Mouse (Mus musculus) spleen, adult 2 months (tissue): ENCODE data around the gene Zwint. TPM values are rescaled to one million over a fixed set of nuclear protein-coding genes. Genes with fewer than 3 reads are reported as not detected.
A peak's percentile ranks its signal among the peaks of the same experiment; 100 is the strongest.

Experiments used
- DNase-seq, 2 experiments: peaks; one replicate each; pipeline versions ENCODE4 v3.0.0 to v3.0.0-alpha.2; 2012 to 2021; ENCODE audit warnings: low spot score in 2 of 2, low read depth in 1 of 2
- H3K27ac ChIP-seq: fragments of 200-500 bp; 2 replicates; pipeline ENCODE4 v1.5.1; 2012; ENCODE audit warnings: low read length, inconsistent platforms; ENCODE audit not compliant: insufficient read depth
- H3K27me3 ChIP-seq: fragments of 200-500 bp; 2 replicates; pipeline ENCODE4 v1.6.1; 2012; ENCODE audit warnings: mild to moderate bottlenecking, moderate library complexity, low read length, inconsistent platforms; ENCODE audit not compliant: control insufficient read depth, insufficient read depth
- H3K36me3 ChIP-seq: fragments of 200-500 bp; 2 replicates; pipeline ENCODE4 v1.6.1; 2012; ENCODE audit warnings: mild to moderate bottlenecking, low read length, inconsistent platforms; ENCODE audit not compliant: control insufficient read depth, insufficient read depth
- H3K4me1 ChIP-seq: fragments of 200-500 bp; 2 replicates; pipeline ENCODE4 v1.6.1; 2011; ENCODE audit warnings: inconsistent platforms; ENCODE audit not compliant: control insufficient read depth, insufficient read depth, insufficient read length
- H3K4me3 ChIP-seq: fragments of 200-500 bp; 2 replicates; pipeline ENCODE4 v1.5.1; 2011; ENCODE audit warnings: mild to moderate bottlenecking, inconsistent platforms; ENCODE audit not compliant: insufficient read depth, insufficient read length; ENCODE audit errors: extremely low read depth
- CTCF ChIP-seq: fragments of 200-500 bp; IDR thresholded peaks from 2 replicates; pipeline ENCODE4 v1.5.1; 2011; ENCODE audit warnings: mild to moderate bottlenecking, inconsistent platforms; ENCODE audit not compliant: insufficient read depth, insufficient read length, insufficient replicate concordance; ENCODE audit errors: extremely low read depth
- POLR2A ChIP-seq: fragments of 200-500 bp; IDR thresholded peaks from 2 replicates; pipeline ENCODE4 v1.6.1; 2011; ENCODE audit warnings: low read depth, low read length, inconsistent platforms
- WGBS: fragments of 180-500 bp; shearing (Covaris S2); methylation state at CpG from one replicate; pipeline ENCODE4 v1.1.7; 2018; 5-methylcytosine and 5-hydroxymethylcytosine counted together
- polyA plus RNA-seq: library from polyadenylated mRNA; depleted of rRNA; stranded (reverse); fragments of >200 nt; gene quantifications from 2 replicates; pipeline ENCODE4 v1.2.3, GENCODE M21; 2012; rRNA removed

Zwint gene
- polyA plus RNA-seq = 16.6 and 19.4 TPM in 2 replicates

DNA sequence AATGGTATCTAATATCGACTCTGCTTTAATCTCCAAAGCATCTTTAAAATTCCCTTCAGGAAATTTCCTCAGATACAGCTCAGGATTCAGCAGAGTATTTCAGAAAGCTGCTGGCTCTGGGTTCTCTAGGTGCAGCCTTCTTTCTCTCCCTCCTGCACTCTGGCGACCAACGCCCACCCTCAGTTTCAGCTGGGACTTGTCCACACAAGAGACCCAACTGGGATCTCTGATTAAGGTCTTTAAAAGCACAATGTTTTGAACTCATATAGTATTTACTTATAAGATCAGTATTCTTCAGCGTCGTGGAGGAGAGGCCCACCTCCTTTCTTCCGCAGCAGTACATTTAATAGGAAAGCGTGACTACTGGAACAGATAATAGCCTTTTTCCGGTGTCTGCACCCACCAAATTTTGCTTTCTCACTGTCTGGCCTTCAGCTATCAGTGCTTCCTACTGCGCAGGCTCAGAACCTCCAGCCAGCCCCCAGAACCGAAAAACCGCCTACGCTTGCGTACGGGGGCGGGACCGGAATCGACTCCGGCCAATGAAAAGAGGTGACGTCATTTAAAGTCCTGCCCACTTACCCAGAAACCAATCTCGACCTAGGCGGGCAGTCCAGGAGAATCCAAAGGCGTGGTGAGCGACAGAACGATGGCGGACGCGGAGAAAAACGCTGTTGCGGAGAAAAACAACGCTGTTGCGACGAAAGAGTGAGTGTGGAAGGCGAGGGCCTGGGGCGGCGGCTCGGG lies at the start of gene Zwint:
Gene Zwint (plus strand): TSS at position 576 of the 747 bp plus-strand sequence.
- WGBS = 4% methylated on average over 36 of the region's 36 CpGs
- H3K4me3 ChIP-seq = peak within 1 kb of the TSS; percentile 84
- peak within 1 kb of the TSS; percentile 70 for H3K27ac ChIP-seq
- H3K36me3 ChIP-seq = peaks cover 12% of the 10 kb centered on the region
- TF ChIP-seq POLR2A (no peak), CTCF (no peak)
- H3K4me1 ChIP-seq = no peaks in the 10 kb centered on the region
- DNase-seq = peak; percentile 89 to 93
- no peaks in the 10 kb centered on the region for H3K27me3 ChIP-seq

- no peak overlapping the region for H3K27ac ChIP-seq
- WGBS = 88% methylated on average over 5 of the region's 5 CpGs
- no peak for TF ChIP-seq CTCF
- TF ChIP-seq POLR2A = no peak
- H3K4me1 ChIP-seq = no peaks in the 10 kb centered on the region
- H3K36me3 ChIP-seq = no peaks in the 10 kb centered on the region
- H3K27me3 ChIP-seq = no peaks in the 10 kb centered on the region
- no peak for DNase-seq
- H3K4me3 ChIP-seq = no peak overlapping the region
Observed at GRCm38 (mm10) chr10:72613125-72613915, 41.3 kb upstream of the Zwint start.

DNA sequence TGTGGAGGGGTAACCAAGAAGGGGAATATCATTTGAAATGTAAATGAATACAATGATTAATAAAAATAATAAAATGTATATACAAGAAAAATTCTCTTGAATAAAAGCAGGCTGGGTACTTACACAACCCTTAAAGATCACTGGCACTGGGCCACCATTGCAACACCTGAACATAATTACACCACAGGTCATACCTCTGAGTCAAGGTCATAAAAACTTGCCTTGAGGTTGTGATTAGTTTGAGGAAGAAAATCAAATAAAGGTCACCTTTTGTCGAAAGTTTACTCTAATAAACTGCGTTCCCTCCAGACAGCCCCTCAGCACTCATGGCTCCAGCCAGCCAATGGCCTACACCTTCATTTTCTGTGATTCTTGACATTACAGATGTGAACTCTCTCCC lies 38.5 kb upstream of the Zwint start:
- 94% methylated on average over 2 of the region's 2 CpGs for WGBS
- H3K36me3 ChIP-seq = no peaks in the 10 kb centered on the region
- no peaks in the 10 kb centered on the region for H3K4me1 ChIP-seq
- no peaks in the 10 kb centered on the region for H3K27me3 ChIP-seq
- DNase-seq = no peak
- no peak overlapping the region for H3K4me3 ChIP-seq
- TF ChIP-seq POLR2A (no peak), CTCF (no peak)
- no peak overlapping the region for H3K27ac ChIP-seq

- no peak for TF ChIP-seq POLR2A
- no peak for TF ChIP-seq CTCF
- no peaks in the 10 kb centered on the region for H3K4me1 ChIP-seq
- H3K27me3 ChIP-seq = no peaks in the 10 kb centered on the region
- H3K4me3 ChIP-seq = no peak overlapping the region
- no peak overlapping the region for H3K27ac ChIP-seq
- no peak for DNase-seq
- no peaks in the 10 kb centered on the region for H3K36me3 ChIP-seq
- 46% methylated on average over 2 of the region's 2 CpGs for WGBS
Observed at GRCm38 (mm10) chr10:72620527-72620926, 34.1 kb upstream of the Zwint start.

DNA sequence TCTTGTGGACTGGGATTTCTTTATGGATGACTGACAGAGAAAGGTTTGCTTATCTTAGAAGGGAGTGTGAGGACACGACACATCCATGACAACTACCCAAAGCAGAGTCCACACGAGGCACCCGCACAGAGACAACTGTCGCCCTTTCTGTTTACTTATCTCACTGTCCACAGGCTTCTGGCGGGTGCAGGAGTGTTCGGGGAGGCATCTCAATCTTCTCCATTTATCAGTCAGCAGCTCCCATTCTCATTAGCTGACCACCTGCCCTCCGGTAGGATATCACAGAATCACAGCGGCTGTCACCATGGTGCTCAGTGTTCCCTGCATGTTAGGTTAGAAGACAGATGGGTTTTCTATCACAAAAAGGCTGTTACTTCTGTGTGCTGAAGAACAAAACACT lies 31.1 kb upstream of the Zwint start:
- Histone ChIP-seq H3K36me3 (no peaks in the 10 kb centered on the region), H3K27ac (no peak overlapping the region), H3K27me3 (no peaks in the 10 kb centered on the region), H3K4me3 (no peak overlapping the region), H3K4me1 (no peaks in the 10 kb centered on the region)
- no peak for DNase-seq
- TF ChIP-seq POLR2A (no peak), CTCF (no peak)
- WGBS = 90% methylated on average over 8 of the region's 8 CpGs

- TF ChIP-seq POLR2A = no peak
- no peak for TF ChIP-seq CTCF
- H3K36me3 ChIP-seq = no peaks in the 10 kb centered on the region
- no peak for DNase-seq
- H3K27ac ChIP-seq = no peak overlapping the region
- no peaks in the 10 kb centered on the region for H3K27me3 ChIP-seq
- WGBS = 52% methylated on average over 5 of the region's 5 CpGs
- H3K4me3 ChIP-seq = no peak overlapping the region
- H3K4me1 ChIP-seq = no peaks in the 10 kb centered on the region
Observed at GRCm38 (mm10) chr10:72634125-72634524, 20.5 kb upstream of the Zwint start.

- H3K27me3 ChIP-seq = no peaks in the 10 kb centered on the region
- DNase-seq = no peak
- no peak overlapping the region for H3K4me3 ChIP-seq
- TF ChIP-seq POLR2A (no peak), CTCF (no peak)
- H3K36me3 ChIP-seq = no peaks in the 10 kb centered on the region
- no peak overlapping the region for H3K27ac ChIP-seq
- no peaks in the 10 kb centered on the region for H3K4me1 ChIP-seq
- WGBS = 74% methylated on average over 6 of the region's 6 CpGs
Observed at GRCm38 (mm10) chr10:72650867-72651266, 3.8 kb upstream of the Zwint start.
